Mouse (Mus musculus) lung, adult 2 months (tissue): ENCODE measurements around the gene Znhit3.

ENCODE experiments used
- CTCF ChIP-seq: fragments of 200-500 bp; IDR thresholded peaks from 2 replicates; pipeline ENCODE4 v1.5.1; 2011; ENCODE audit warnings: mild to moderate bottlenecking, low read length, control low read depth; ENCODE audit not compliant: insufficient read depth
- POLR2A ChIP-seq: fragments of 200-500 bp; IDR thresholded peaks from 2 replicates; pipeline ENCODE4 v1.6.1; 2011; ENCODE audit warnings: low read depth, mild to moderate bottlenecking, control low read depth, low read length, borderline replicate concordance; ENCODE audit errors: extremely low read depth

DNA sequence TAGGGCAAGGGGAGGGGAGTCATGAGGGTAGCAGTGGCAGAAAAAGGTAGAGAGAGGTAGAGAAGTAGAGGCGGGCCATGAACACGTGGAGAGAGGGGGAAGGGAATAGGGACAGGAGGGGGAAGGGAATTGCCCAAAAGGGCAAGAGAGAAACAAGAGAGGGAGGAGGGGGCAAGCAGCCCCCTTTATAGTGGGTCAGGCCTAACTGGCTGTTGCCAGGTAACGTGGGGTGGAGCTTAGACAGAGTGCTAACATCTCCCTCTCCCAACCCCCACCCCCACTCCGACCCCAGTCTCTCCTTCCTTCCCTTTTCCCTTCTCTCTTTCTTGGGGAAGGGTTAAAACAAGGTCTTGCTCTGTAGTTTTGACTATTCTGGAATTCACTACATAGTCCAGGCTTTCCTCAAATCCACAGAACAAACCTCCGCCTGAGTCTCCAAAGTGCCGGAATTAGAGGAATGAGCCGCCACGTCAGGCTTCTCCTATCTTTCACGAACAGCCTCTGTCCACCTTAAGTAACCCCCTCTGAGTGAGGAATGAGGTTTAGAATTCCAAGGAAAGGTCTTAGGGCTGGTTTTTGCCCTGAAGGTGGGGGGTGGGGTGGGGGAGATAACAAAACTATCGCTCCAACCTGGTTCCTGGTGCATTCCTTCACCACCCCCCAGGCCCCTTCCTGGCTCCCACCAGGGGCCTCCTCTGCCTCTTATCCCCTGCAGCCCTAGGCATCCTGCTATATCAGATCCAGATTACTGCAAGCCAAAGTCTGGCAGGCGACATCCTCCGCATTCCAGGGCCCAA lies 28.7 kb upstream of the Znhit3 start:
- TF ChIP-seq POLR2A (no peak), CTCF (no peak)
